ENCODE assay signal across 20 mouse cellular contexts in genomic region chr6:58843580-58843979, GRCm38 (mm10). TPM values are rescaled to one million over a fixed set of nuclear protein-coding genes. Genes with fewer than 3 reads are reported as not detected.
A peak's percentile ranks its signal among the peaks of the same experiment; 100 is the strongest.
DNase-seq lines count a peak whose midpoint lies in the region; ATAC-seq and TF ChIP-seq lines count a peak whose summit lies in the region.
"Had no signal": no experiment of that assay in that cellular context is flagged by ENCODE, and none has a peak within 500 bp of the region (broad histone marks: within the 10 kb centered on the region; RNA-seq: fewer than 3 reads in every experiment).

No protein-coding gene starts in this region.

- intact Hi-C loops in heart, postnatal 10 days (cut with DNase I): no loop called here

- DNase-seq in forebrain, embryonic 10.5 days (ENCODE audit: extremely low spot score, low spot score): peak; percentile 6
- DNase-seq in forebrain, embryonic 14.5 days (ENCODE audit: low spot score): no peak
- DNase-seq in layer of hippocampus, adult 2 months (ENCODE audit: low spot score in 2 of 2): no peak
- no peak for DNase-seq in layer of hippocampus, adult 18-20 months (ENCODE audit: low spot score in 2 of 2)
- DNase-seq in thymus, adult 18-20 months: peak; percentile 51 to 66
- DNase-seq in gastrocnemius, postnatal 10 days: no peak
- no peak for DNase-seq in urinary bladder, postnatal 25 days (ENCODE audit: low spot score)
- DNase-seq in heart, postnatal 10 days: no peak
- DNase-seq: adrenal gland, adult 8-10 months; cerebellum, adult 9-10 months; gastrocnemius, postnatal 36 days; kidney, adult 2 months; kidney, postnatal 10 days; lung, adult 18-20 months; lung, postnatal 14 days; midbrain, embryonic 14.5 days had no signal

- 88% methylated on average over 9 of the region's 9 CpGs for WGBS in forebrain, embryonic 10.5 days
- 87% methylated on average over 9 of the region's 9 CpGs for WGBS in forebrain, embryonic 14.5 days

- peaks cover 11% of the 10 kb centered on the region for H3K4me1 ChIP-seq in forebrain, embryonic 10.5 days
- H3K4me1 ChIP-seq in forebrain, embryonic 14.5 days (ENCODE audit: control insufficient read depth, insufficient read depth, low read length): no peaks in the 10 kb centered on the region

- peaks cover 4% of the 10 kb centered on the region; the same call in 1 of the 2 replicates for H3K36me3 ChIP-seq in forebrain, embryonic 10.5 days (replicated peaks)
- no peaks in the 10 kb centered on the region for H3K36me3 ChIP-seq in forebrain, embryonic 14.5 days (ENCODE audit: control insufficient read depth, insufficient read depth, low read length)
- H3K36me3 ChIP-seq: limb, embryonic 10.5 days had no signal

- no peak overlapping the region for H3K4me3 ChIP-seq in forebrain, embryonic 10.5 days
- H3K4me3 ChIP-seq in forebrain, embryonic 14.5 days (ENCODE audit: low read depth, low read length): no peak overlapping the region
- no peak overlapping the region for H3K4me3 ChIP-seq in layer of hippocampus, adult 2 months
- H3K4me3 ChIP-seq: embryonic facial prominence, embryonic 12.5 days; heart, embryonic 15.5 days; limb, embryonic 10.5 days; megakaryocyte, embryonic 14.5 days had no signal

- no peak overlapping the region for H3K27ac ChIP-seq in forebrain, embryonic 10.5 days
- H3K27ac ChIP-seq in forebrain, embryonic 14.5 days (ENCODE audit: low read depth, low read length): no peak overlapping the region
- H3K27ac ChIP-seq in layer of hippocampus, adult 2 months: peak overlapping the region; percentile 43; the same call in 1 of the 2 replicates
- H3K27ac ChIP-seq: embryonic facial prominence, embryonic 12.5 days; heart, embryonic 15.5 days; limb, embryonic 10.5 days had no signal

- no peak for ATAC-seq in forebrain, embryonic 14.5 days

- H3K4me2 ChIP-seq in forebrain, embryonic 14.5 days (ENCODE audit: low read length): no peak overlapping the region
- H3K4me2 ChIP-seq: embryonic facial prominence, embryonic 12.5 days; heart, embryonic 15.5 days had no signal

- H3K27me3 ChIP-seq in forebrain, embryonic 10.5 days (ENCODE audit: poor library complexity, severe bottlenecking): no peaks in the 10 kb centered on the region
- no peaks in the 10 kb centered on the region for H3K27me3 ChIP-seq in forebrain, embryonic 14.5 days (replicated peaks; ENCODE audit: control insufficient read depth, insufficient read depth, low read length)
- H3K27me3 ChIP-seq: embryonic facial prominence, embryonic 12.5 days; heart, embryonic 15.5 days; megakaryocyte, embryonic 14.5 days had no signal

- no peak overlapping the region for H3K9ac ChIP-seq in forebrain, embryonic 14.5 days (ENCODE audit: low read length)
- H3K9ac ChIP-seq: embryonic facial prominence, embryonic 12.5 days; heart, embryonic 15.5 days had no signal

- H3K9me3 ChIP-seq in forebrain, embryonic 10.5 days: no peaks in the 10 kb centered on the region
- no peaks in the 10 kb centered on the region for H3K9me3 ChIP-seq in forebrain, embryonic 14.5 days (replicated peaks; ENCODE audit: control insufficient read depth, low read length)
- H3K9me3 ChIP-seq: embryonic facial prominence, embryonic 12.5 days; heart, embryonic 15.5 days; limb, embryonic 10.5 days; megakaryocyte, embryonic 14.5 days had no signal

- TF ChIP-seq CTCF in layer of hippocampus, adult 2 months (conservative IDR thresholded peaks at IDR 0.05): no peak

RNA-seq across cellular contexts. Expression of gene Herc3, which starts 12.3 kb away (rescaled TPM):
- 7.0 and 7.5 TPM in 2 replicates for polyA plus RNA-seq in forebrain, embryonic 10.5 days (2016; fragmentation: Nextera tagmentation; extraction: Ambion mirVana)
- polyA plus RNA-seq in forebrain, embryonic 14.5 days (2014; fragmentation: Nextera tagmentation; extraction: Ambion mirVana): 21.2 and 26.7 TPM in 2 replicates
- total RNA-seq in layer of hippocampus, adult 2 months (2021): 100 to 1,000 TPM; 245 to 249 TPM
- 100 to 1,000 TPM; 225 to 235 TPM for total RNA-seq in layer of hippocampus, adult 18-20 months (2021)
- total RNA-seq in gastrocnemius, postnatal 10 days (2021): 10 to 100 TPM; 76.2 to 77.6 TPM
- total RNA-seq in heart, postnatal 10 days (2021): 100 to 1,000 TPM in 1 of 2 experiments, 10 to 100 TPM in 1; 93.1 to 102 TPM

Comparison
In these comparisons a context has a peak if more than half of its experiments do, and no peak if none do; other contexts are left out.
1. DNase-seq: peak in forebrain, embryonic 10.5 days (single experiment) and thymus, adult 18-20 months (2 of 2); none in forebrain, embryonic 14.5 days (single experiment), layer of hippocampus, adult 2 months (0 of 2), layer of hippocampus, adult 18-20 months (0 of 2), gastrocnemius, postnatal 10 days (single experiment), urinary bladder, postnatal 25 days (single experiment) and heart, postnatal 10 days (0 of 2).